8 mouse cellular contexts compared by ENCODE assay signal in the genomic region with DNA sequence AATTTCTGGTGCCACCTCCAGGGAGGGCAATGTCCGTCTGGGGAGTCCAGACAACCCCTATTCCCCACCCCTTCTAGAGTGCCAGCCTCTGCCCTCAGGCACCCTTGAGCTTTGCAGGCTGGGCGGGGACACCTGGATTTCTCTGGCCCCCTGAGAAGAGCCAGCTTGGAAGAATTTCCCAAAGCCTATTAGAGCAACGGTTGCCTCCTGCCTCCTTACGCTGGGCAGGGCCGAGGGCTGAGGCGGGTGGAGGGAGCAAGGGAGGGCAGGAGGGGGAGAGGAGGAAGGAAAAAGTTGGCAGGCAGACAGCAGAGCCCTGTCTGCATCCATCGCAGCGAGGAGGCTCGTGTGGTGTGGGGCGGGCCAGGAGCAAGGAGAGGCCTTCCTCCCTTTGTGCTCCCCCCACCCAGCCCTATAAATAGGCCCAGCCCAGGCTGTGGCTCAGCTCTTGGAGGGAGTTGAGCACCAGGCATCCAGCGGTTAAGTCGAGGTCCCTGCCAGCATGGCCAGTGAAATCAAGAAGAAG. TPM values are rescaled to one million over a fixed set of nuclear protein-coding genes. Genes with fewer than 3 reads are reported as not detected.
DNase-seq lines count a peak whose midpoint lies in the region; ATAC-seq and TF ChIP-seq lines count a peak whose summit lies in the region.

A gene (plus strand): TSS at position 444 of the 526 bp plus-strand sequence.

- no peaks in the 10 kb centered on the region for H3K9me3 ChIP-seq in embryonic facial prominence, embryonic 10.5 days
- H3K9me3 ChIP-seq in lung, embryonic 14.5 days (ENCODE audit: low read depth, low read length): no peaks in the 10 kb centered on the region

- no peak for DNase-seq in Patski (ENCODE audit: low read depth, low spot score)
- peak; percentile 28 for DNase-seq in embryonic facial prominence, embryonic 10.5 days (ENCODE audit: low spot score)
- DNase-seq in heart, adult 18-20 months: peak; percentile 81 to 90
- peak; percentile 94 for DNase-seq in kidney, adult 2 months
- DNase-seq in lung, embryonic 14.5 days: peak; percentile 86
- peak; percentile 64 for DNase-seq in retina, postnatal 7 days (ENCODE audit: low read depth, low spot score)
- no peak for DNase-seq in layer of hippocampus, adult 2 months (ENCODE audit: low spot score in 2 of 2)
- no peak for DNase-seq in thymus, postnatal 14 days

- ATAC-seq in Patski: peak; percentile 57
- ATAC-seq in lung, embryonic 14.5 days (ENCODE audit: insufficient read depth): peak; percentile 88

- no peak within 1 kb of the TSS for H3K9ac ChIP-seq in lung, embryonic 14.5 days

- CTCF ChIA-PET in Patski (lab: Charles Lee): interaction anchor here (1.1 to 1.6 kb wide), 2 partner anchors 17 kb away, joined by 3 to 5 read pairs; no protein-coding TSS in a partner anchor

- H3K27me3 ChIP-seq in Patski: no peaks in the 10 kb centered on the region
- H3K27me3 ChIP-seq in embryonic facial prominence, embryonic 10.5 days (replicated peaks; ENCODE audit: low read depth, poor library complexity, severe bottlenecking): peaks cover 3% of the 10 kb centered on the region; the same call in 1 of the 2 replicates
- H3K27me3 ChIP-seq in kidney, adult 2 months (replicated peaks; ENCODE audit: control insufficient read depth, insufficient read depth, low read length): no peaks in the 10 kb centered on the region
- no peaks in the 10 kb centered on the region for H3K27me3 ChIP-seq in lung, embryonic 14.5 days (ENCODE audit: insufficient read depth, low read length)

- POLR2A ChIA-PET in Patski (lab: Charles Lee): interaction anchor here (0.5 to 1.7 kb wide), 2 partner anchors 13 to 55 kb away, joined by 3 to 4 read pairs; no protein-coding TSS in a partner anchor

- peak within 1 kb of the TSS; percentile 40 for H3K4me2 ChIP-seq in lung, embryonic 14.5 days

- no peaks in the 10 kb centered on the region for H3K36me3 ChIP-seq in embryonic facial prominence, embryonic 10.5 days (replicated peaks)
- no peaks in the 10 kb centered on the region for H3K36me3 ChIP-seq in kidney, adult 2 months (ENCODE audit: control insufficient read depth, insufficient read depth, low read length)
- H3K36me3 ChIP-seq in lung, embryonic 14.5 days (ENCODE audit: insufficient read depth): no peaks in the 10 kb centered on the region

- peak within 1 kb of the TSS; percentile 31 for H3K27ac ChIP-seq in embryonic facial prominence, embryonic 10.5 days (replicated peaks)
- peak within 1 kb of the TSS; percentile 88 for H3K27ac ChIP-seq in kidney, adult 2 months (ENCODE audit: insufficient read depth, low read depth, low read length)
- peak within 1 kb of the TSS; percentile 24; the same call in 1 of the 2 replicates for H3K27ac ChIP-seq in lung, embryonic 14.5 days (ENCODE audit: low read depth)
- H3K27ac ChIP-seq in layer of hippocampus, adult 2 months: no peak within 1 kb of the TSS

- 19% methylated on average over 12 of the region's 12 CpGs for WGBS in embryonic facial prominence, embryonic 10.5 days
- 9% methylated on average over 12 of the region's 12 CpGs for WGBS in kidney, adult 2 months
- 10% methylated on average over 12 of the region's 12 CpGs for WGBS in lung, embryonic 14.5 days

- peaks cover 76% of the 10 kb centered on the region for H3K4me1 ChIP-seq in embryonic facial prominence, embryonic 10.5 days
- H3K4me1 ChIP-seq in kidney, adult 2 months (ENCODE audit: control insufficient read depth, insufficient read depth, low read length): peaks cover 5% of the 10 kb centered on the region; the same call in 1 of the 2 replicates
- peaks cover 24% of the 10 kb centered on the region for H3K4me1 ChIP-seq in lung, embryonic 14.5 days (ENCODE audit: insufficient read depth)

- H3K4me3 ChIP-seq in embryonic facial prominence, embryonic 10.5 days: no peak within 1 kb of the TSS
- peak within 1 kb of the TSS; percentile 52 for H3K4me3 ChIP-seq in kidney, adult 2 months (ENCODE audit: insufficient read depth, low read depth, low read length)
- peak within 1 kb of the TSS; percentile 9 for H3K4me3 ChIP-seq in lung, embryonic 14.5 days (ENCODE audit: low read depth, low read length)
- H3K4me3 ChIP-seq in layer of hippocampus, adult 2 months: no peak within 1 kb of the TSS

- no peak for TF ChIP-seq CTCF in Patski (IDR thresholded peaks at IDR 0.05)
- no peak for TF ChIP-seq CTCF in kidney, adult 2 months (conservative IDR thresholded peaks at IDR 0.05; ENCODE audit: insufficient read depth, insufficient read length, low read depth, low read length)
- TF ChIP-seq CTCF in lung, embryonic 14.5 days (IDR thresholded peaks at IDR 0.05; ENCODE audit: low read depth): no peak
- no peak for TF ChIP-seq CTCF in layer of hippocampus, adult 2 months (conservative IDR thresholded peaks at IDR 0.05)

- in situ Hi-C loops in Patski (cut with MboI; ENCODE audit: low pct_unique_long_range_greater_than_20kb): no loop called here

- TF ChIP-seq POLR2A in kidney, adult 2 months (IDR thresholded peaks at IDR 0.05; ENCODE audit: low read depth, low read length): peak; percentile 97

RNA-seq across cellular contexts. Expression of the gene that starts here (rescaled TPM):
- 259 TPM for polyA plus RNA-seq in Patski (2021)
- 0.29 and 0.76 TPM in 2 replicates for polyA plus RNA-seq in embryonic facial prominence, embryonic 10.5 days (2016; fragmentation: Nextera tagmentation; extraction: Ambion mirVana)
- 100 to 1,000 TPM; 402 to 412 TPM for total RNA-seq in heart, adult 18-20 months (2021)
- polyA plus RNA-seq in kidney, adult 2 months (2012; rRNA removed): 1,148 and 1,467 TPM in 2 replicates
- polyA plus RNA-seq in lung, embryonic 14.5 days (2014; fragmentation: Nextera tagmentation; extraction: Ambion mirVana): 4.0 and 4.4 TPM in 2 replicates
- under 1 TPM; 0.39 to 0.72 TPM for total RNA-seq in layer of hippocampus, adult 2 months (2021)

Comparison
In these comparisons a context has a peak if more than half of its experiments do, and no peak if none do; other contexts are left out.
1. RNA of the gene that starts here (total RNA-seq): 402 to 412 TPM in heart, adult 18-20 months; 0.39 to 0.72 TPM in layer of hippocampus, adult 2 months; every median in the first group is over 100 times any median in the second.
2. RNA of the gene that starts here (polyA plus RNA-seq): 1,148 to 1,467 TPM in kidney, adult 2 months and 259 TPM in Patski (single experiment); 4.0 to 4.4 TPM in lung, embryonic 14.5 days and 0.29 to 0.76 TPM in embryonic facial prominence, embryonic 10.5 days; every median in the first group is over 10 times any median in the second.
3. Peak in DNase-seq and H3K27ac ChIP-seq in embryonic facial prominence, embryonic 10.5 days; RNA of the gene not detected or under 1 TPM.
4. DNase-seq: peak in heart, adult 18-20 months (2 of 2), kidney, adult 2 months (single experiment), lung, embryonic 14.5 days (single experiment) and retina, postnatal 7 days (single experiment); none in Patski (single experiment), layer of hippocampus, adult 2 months (0 of 2) and thymus, postnatal 14 days (single experiment).
5. H3K4me3 ChIP-seq: peak in kidney, adult 2 months (single experiment) and lung, embryonic 14.5 days (single experiment); none in embryonic facial prominence, embryonic 10.5 days (single experiment) and layer of hippocampus, adult 2 months (single experiment).